Mouse (Mus musculus): ENCODE results near the gene Wfdc13. TPM values are rescaled to one million over a fixed set of nuclear protein-coding genes. Genes with fewer than 3 reads are reported as not detected.

The Wfdc13 gene
- 0.11 and 2.3 TPM in 2 replicates for polyA plus RNA-seq (2012; rRNA removed; ENCODE audit: low replicate concordance)

GRCm38 (mm10) chr2:164684807-164685206 is at the start of gene Wfdc13:
Gene Wfdc13 (plus strand): TSS chr2:164685107.

DNA sequence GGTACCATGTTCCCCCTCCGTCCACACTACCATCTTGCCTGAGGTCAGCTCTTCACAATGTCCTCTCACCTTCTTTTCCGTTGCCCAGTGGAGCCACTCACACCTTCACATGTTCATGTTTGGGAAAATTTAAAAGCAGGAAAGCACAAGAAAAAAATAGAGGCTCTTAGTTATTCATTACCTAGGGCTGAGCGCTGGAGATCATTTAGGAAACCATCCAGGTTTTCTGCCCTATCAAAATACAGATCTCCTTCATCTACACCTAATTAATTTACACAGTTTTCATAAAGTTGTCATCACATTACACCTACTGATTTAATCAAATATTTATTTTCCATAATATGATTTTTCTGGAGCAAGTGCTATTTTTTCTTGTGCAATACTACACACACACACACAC is 46.2 kb upstream of the Wfdc13 start, which contains the start of gene Wfdc16:
Gene Wfdc16, minus strand, starts transcription at position 101 of the 400 bp plus-strand sequence.

GRCm38 (mm10) chr2:164655858-164656257 is 29.0 kb upstream of the Wfdc13 start, which contains the start of gene Wfdc10:
Gene Wfdc10 (plus strand): TSS chr2:164656046.

GRCm38 (mm10) chr2:164656483-164656882 is 28.4 kb upstream of the Wfdc13 start, which contains the start of gene Wfdc9:
Gene Wfdc9 (minus strand): TSS chr2:164656583.

DNA sequence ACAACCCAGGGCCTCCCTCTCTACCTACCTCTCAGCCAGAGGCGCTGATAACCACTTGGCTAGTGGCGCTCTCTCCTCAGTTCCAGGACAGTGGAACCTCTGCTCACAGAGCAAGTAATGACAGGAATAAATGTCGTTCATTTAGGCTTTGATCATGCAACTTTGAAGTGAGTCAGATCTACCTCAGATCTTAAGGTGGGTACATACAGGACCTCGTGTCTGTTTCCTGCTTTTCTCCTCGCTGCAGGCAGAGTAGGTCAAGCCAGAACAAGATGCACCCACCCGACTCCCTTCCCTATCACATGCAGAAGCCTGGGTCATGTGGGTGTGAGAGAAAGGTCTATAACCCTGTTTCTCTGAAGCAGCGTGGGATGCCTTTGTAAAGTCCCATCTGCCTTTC is 10.9 kb upstream of the Wfdc13 start, which contains the start of gene Wfdc11:
Gene Wfdc11, minus strand, starts transcription at position 101 of the 400 bp plus-strand sequence.

GRCm38 (mm10) chr2:164698201-164698600 is 13.3 kb downstream of the Wfdc13 start, which contains the start of gene Spint4:
Gene Spint4 (plus strand): TSS chr2:164698501.

DNA sequence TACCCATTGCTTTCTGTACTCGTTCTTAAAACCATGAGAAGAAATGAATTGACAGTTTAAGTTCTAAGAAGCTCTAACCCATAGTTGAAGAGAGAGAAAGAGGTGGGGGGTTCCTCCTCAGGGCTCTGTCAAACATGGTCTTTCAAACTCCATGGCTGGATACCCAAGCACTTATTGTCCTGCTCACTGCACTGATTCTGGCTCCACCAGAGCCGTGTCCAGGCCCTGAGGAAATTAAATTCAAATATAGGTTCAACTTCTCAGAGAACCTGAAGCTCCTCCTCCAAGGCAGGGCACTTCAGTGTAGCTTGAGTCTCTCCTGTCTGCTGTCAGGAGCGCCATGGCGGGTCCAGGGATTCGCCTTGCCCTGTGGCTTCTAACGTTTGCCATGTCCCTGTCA is 30.1 kb downstream of the Wfdc13 start, which contains the start of gene Spint5:
Gene Spint5, plus strand, starts transcription at position 301 of the 400 bp plus-strand sequence.

Other genes starting within 250 kb of the Wfdc13 start
- gene Sdc4, start 241.2 kb upstream of the Wfdc13 start, polyA plus RNA-seq (2012; rRNA removed; ENCODE audit: low replicate concordance) = 23.4 and 58.2 TPM in 2 replicates
- gene Sys1, start 228.1 kb upstream of the Wfdc13 start, polyA plus RNA-seq (2012; rRNA removed; ENCODE audit: low replicate concordance) = 92.6 and 114 TPM in 2 replicates
- gene Gm20458, start 224.1 kb upstream of the Wfdc13 start, polyA plus RNA-seq (2012; rRNA removed; ENCODE audit: low replicate concordance) = 9.2 and 40.8 TPM in 2 replicates
- gene Trp53tg5, start 211.4 kb upstream of the Wfdc13 start, polyA plus RNA-seq (2012; rRNA removed; ENCODE audit: low replicate concordance) = not detected in 2 replicates
- gene Dbndd2, start 199.0 kb upstream of the Wfdc13 start, polyA plus RNA-seq (2012; rRNA removed; ENCODE audit: low replicate concordance) = 55.8 and 81.1 TPM in 2 replicates
- 101 and 156 TPM in 2 replicates for gene Pigt, start 187.6 kb upstream of the Wfdc13 start, polyA plus RNA-seq (2012; rRNA removed; ENCODE audit: low replicate concordance)
- gene Wfdc2, start 122.7 kb upstream of the Wfdc13 start, polyA plus RNA-seq (2012; rRNA removed; ENCODE audit: low replicate concordance) = 0.20 and 463 TPM in 2 replicates
- gene Spint3, start 111.6 kb upstream of the Wfdc13 start, polyA plus RNA-seq (2012; rRNA removed; ENCODE audit: low replicate concordance) = 0.57 TPM in 1 of 2 replicates, not detected in the other
- gene Wfdc6a, start 99.7 kb upstream of the Wfdc13 start, polyA plus RNA-seq (2012; rRNA removed; ENCODE audit: low replicate concordance) = 0.18 TPM in 1 of 2 replicates, not detected in the other
- gene Eppin, start 91.5 kb upstream of the Wfdc13 start, polyA plus RNA-seq (2012; rRNA removed; ENCODE audit: low replicate concordance) = 0.98 TPM in 1 of 2 replicates, not detected in the other
- 0.24 TPM in 1 of 2 replicates, not detected in the other for gene Wfdc6b, start 71.6 kb upstream of the Wfdc13 start, polyA plus RNA-seq (2012; rRNA removed; ENCODE audit: low replicate concordance)
- gene Wfdc8, start 71.5 kb upstream of the Wfdc13 start, polyA plus RNA-seq (2012; rRNA removed; ENCODE audit: low replicate concordance) = 0.62 TPM in 1 of 2 replicates, not detected in the other
- 0.76 TPM in 1 of 2 replicates, not detected in the other for gene Wfdc16, start 46.3 kb upstream of the Wfdc13 start, polyA plus RNA-seq (2012; rRNA removed; ENCODE audit: low replicate concordance)
- gene Wfdc10, start 29.1 kb upstream of the Wfdc13 start, polyA plus RNA-seq (2012; rRNA removed; ENCODE audit: low replicate concordance) = 1.4 and 18.5 TPM in 2 replicates
- gene Wfdc9, start 28.5 kb upstream of the Wfdc13 start, polyA plus RNA-seq (2012; rRNA removed; ENCODE audit: low replicate concordance) = 0.30 TPM in 1 of 2 replicates, not detected in the other
- not detected in 2 replicates for gene Wfdc11, start 11.0 kb upstream of the Wfdc13 start, polyA plus RNA-seq (2012; rRNA removed; ENCODE audit: low replicate concordance)
- gene Spint4, start 13.4 kb downstream of the Wfdc13 start, polyA plus RNA-seq (2012; rRNA removed; ENCODE audit: low replicate concordance) = not detected in 2 replicates
- gene Spint5, start 30.2 kb downstream of the Wfdc13 start, polyA plus RNA-seq (2012; rRNA removed; ENCODE audit: low replicate concordance) = not detected in 2 replicates
- gene Wfdc3, start 60.8 kb downstream of the Wfdc13 start, polyA plus RNA-seq (2012; rRNA removed; ENCODE audit: low replicate concordance) = 0.32 and 2.2 TPM in 2 replicates
- 17.5 and 56.8 TPM in 2 replicates for gene Dnttip1, start 60.9 kb downstream of the Wfdc13 start, polyA plus RNA-seq (2012; rRNA removed; ENCODE audit: low replicate concordance)
- gene Ube2c, start 84.8 kb downstream of the Wfdc13 start, polyA plus RNA-seq (2012; rRNA removed; ENCODE audit: low replicate concordance) = 17.6 and 48.9 TPM in 2 replicates
- gene Tnnc2, start 94.9 kb downstream of the Wfdc13 start, polyA plus RNA-seq (2012; rRNA removed; ENCODE audit: low replicate concordance) = 1.2 and 1.9 TPM in 2 replicates
- gene Snx21, start 100.7 kb downstream of the Wfdc13 start, polyA plus RNA-seq (2012; rRNA removed; ENCODE audit: low replicate concordance) = 42.9 and 43.3 TPM in 2 replicates
- 34.8 and 35.5 TPM in 2 replicates for gene Acot8, start 119.8 kb downstream of the Wfdc13 start, polyA plus RNA-seq (2012; rRNA removed; ENCODE audit: low replicate concordance)
- gene Zswim3, start 120.0 kb downstream of the Wfdc13 start, polyA plus RNA-seq (2012; rRNA removed; ENCODE audit: low replicate concordance) = 3.8 and 4.6 TPM in 2 replicates
- 10.9 and 14.6 TPM in 2 replicates for gene Zswim1, start 137.6 kb downstream of the Wfdc13 start, polyA plus RNA-seq (2012; rRNA removed; ENCODE audit: low replicate concordance)
- gene Spata25, start 143.4 kb downstream of the Wfdc13 start, polyA plus RNA-seq (2012; rRNA removed; ENCODE audit: low replicate concordance) = 0.16 and 0.33 TPM in 2 replicates
- 400 and 457 TPM in 2 replicates for gene Ctsa, start 147.8 kb downstream of the Wfdc13 start, polyA plus RNA-seq (2012; rRNA removed; ENCODE audit: low replicate concordance)
- gene Neurl2, start 148.3 kb downstream of the Wfdc13 start, polyA plus RNA-seq (2012; rRNA removed; ENCODE audit: low replicate concordance) = 11.6 and 15.4 TPM in 2 replicates
- gene Pltp, start 172.6 kb downstream of the Wfdc13 start, polyA plus RNA-seq (2012; rRNA removed; ENCODE audit: low replicate concordance) = 463 and 530 TPM in 2 replicates
- 33.5 and 43.1 TPM in 2 replicates for gene Pcif1, start 194.2 kb downstream of the Wfdc13 start, polyA plus RNA-seq (2012; rRNA removed; ENCODE audit: low replicate concordance)
- gene Zfp335, start 226.7 kb downstream of the Wfdc13 start, polyA plus RNA-seq (2012; rRNA removed; ENCODE audit: low replicate concordance) = 23.1 and 35.5 TPM in 2 replicates